Comparison of ENCODE assay signal across 1 mouse cellular context in genomic region chr3:88513546-88514115, GRCm38 (mm10).
TF ChIP-seq lines count a peak whose summit lies in the region.

No protein-coding gene starts in this region.

TF ChIP-seq in C2C12, 6 proteins besides CTCF, POLR2A, EP300 and RAD21:
- no peak for TF ChIP-seq USF1 (IDR thresholded peaks at IDR 0.05; ENCODE audit: low read depth)
- TF ChIP-seq CEBPB (IDR thresholded peaks at IDR 0.05; ENCODE audit: low read depth), result no peak
- no peak for TF ChIP-seq MYOD1 (IDR thresholded peaks at IDR 0.05; ENCODE audit: control insufficient read depth, insufficient read length, low read depth)
- TF ChIP-seq MYOG (IDR thresholded peaks at IDR 0.05; ENCODE audit: control insufficient read depth, extremely low read depth, insufficient read length), result no peak
- no peak for TF ChIP-seq MAX (IDR thresholded peaks at IDR 0.05)
- no peak for TF ChIP-seq FOSL1 (IDR thresholded peaks at IDR 0.05; ENCODE audit: insufficient read depth, low read length, poor library complexity, severe bottlenecking)
